Mouse (Mus musculus): ENCODE measurements around the gene Taf5l.

DNA sequence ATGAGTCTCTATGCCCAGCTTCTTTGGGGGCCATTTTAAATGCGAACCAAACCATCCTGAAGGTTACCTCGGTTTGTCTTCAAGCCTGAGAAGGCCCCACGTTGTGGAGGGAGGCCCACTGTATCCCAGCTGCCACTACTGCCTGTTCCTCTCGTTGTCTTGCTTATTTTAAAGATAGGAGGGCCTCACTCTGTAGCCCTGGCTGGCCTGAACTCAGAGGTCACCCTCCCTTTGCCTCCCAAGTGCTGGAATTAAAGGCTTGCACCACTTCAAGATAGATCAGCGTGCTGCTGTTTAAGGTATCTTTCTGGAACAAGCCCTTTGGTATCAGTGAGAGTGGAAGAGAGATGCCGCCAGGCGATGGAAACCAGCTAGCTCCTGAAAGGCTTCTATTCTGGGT, 32.1 kb downstream of the Taf5l start:
- TF ChIP-seq CTCF (IDR thresholded peaks at IDR 0.05 in 2 of 3, conservative IDR thresholded peaks at IDR 0.05 in 1 of 3; ENCODE audit: control insufficient read depth in 1 of 3, insufficient read depth in 1 of 3, low read depth in 2 of 3, low read length in 3 of 3, poor library complexity in 1 of 3, severe bottlenecking in 1 of 3) (no peak), POLR2AphosphoS2 (IDR thresholded peaks at IDR 0.05; ENCODE audit: low read length) (no peak)
